Mouse (Mus musculus) ES-Bruce4 (cell line): ENCODE results near the gene Tnfrsf21. TPM values are rescaled to one million over a fixed set of nuclear protein-coding genes. Genes with fewer than 3 reads are reported as not detected.

Source experiments
- H3K27ac ChIP-seq: 2 replicates; pipeline ENCODE4 v1.5.1; 2012; ENCODE audit warnings: low read length, inconsistent platforms; ENCODE audit not compliant: insufficient read depth
- H3K27me3 ChIP-seq: 2 replicates; pipeline ENCODE4 v1.6.1; 2012; ENCODE audit warnings: mild to moderate bottlenecking, low read length, inconsistent platforms; ENCODE audit not compliant: control insufficient read depth, poor library complexity, insufficient read depth, severe bottlenecking
- H3K36me3 ChIP-seq: 2 replicates; pipeline ENCODE4 v1.6.1; 2012; ENCODE audit warnings: inconsistent platforms, mild to moderate bottlenecking, low read length, moderate library complexity; ENCODE audit not compliant: control insufficient read depth, poor library complexity, insufficient read depth, severe bottlenecking
- H3K4me1 ChIP-seq: one replicate; pipeline ENCODE4 v1.8.1; 2011; ENCODE audit warnings: low read length; ENCODE audit not compliant: control insufficient read depth, insufficient read depth
- H3K4me3 ChIP-seq: 2 replicates; pipeline ENCODE4 v1.5.1; 2011; ENCODE audit warnings: low read depth, mild to moderate bottlenecking, low read length
- H3K9ac ChIP-seq: 2 replicates; pipeline ENCODE4 v1.6.1; 2012; ENCODE audit warnings: low read depth, mild to moderate bottlenecking, inconsistent platforms; ENCODE audit not compliant: poor library complexity, severe bottlenecking
- H3K9me3 ChIP-seq: replicated peaks from 2 replicates; pipeline ENCODE4 v1.6.1; 2012; ENCODE audit warnings: mild to moderate bottlenecking, low read length, inconsistent platforms; ENCODE audit not compliant: control insufficient read depth, poor library complexity, insufficient read depth, severe bottlenecking
- CTCF ChIP-seq: IDR thresholded peaks from one replicate; pipeline ENCODE4 v1.8.1; 2011; ENCODE audit warnings: low read depth, low read length
- EP300 ChIP-seq: IDR thresholded peaks from 2 replicates; pipeline ENCODE4 v1.6.1; 2011; ENCODE audit warnings: low read depth, low read length; ENCODE audit not compliant: insufficient read depth
- POLR2A ChIP-seq: IDR thresholded peaks from one replicate; pipeline ENCODE4 v1.8.1; 2011; ENCODE audit warnings: low read length; ENCODE audit not compliant: insufficient read depth
- polyA plus RNA-seq: library from polyadenylated mRNA; stranded (reverse); fragments of >200 nt; gene quantifications from 2 replicates; pipeline ENCODE4 v1.2.4, GENCODE M21; 2011; ENCODE audit warnings: low read depth; ENCODE audit not compliant: missing spikeins, insufficient read depth, insufficient read length

Gene Tnfrsf21
- polyA plus RNA-seq, 1 experiment = 13.1 TPM

DNA sequence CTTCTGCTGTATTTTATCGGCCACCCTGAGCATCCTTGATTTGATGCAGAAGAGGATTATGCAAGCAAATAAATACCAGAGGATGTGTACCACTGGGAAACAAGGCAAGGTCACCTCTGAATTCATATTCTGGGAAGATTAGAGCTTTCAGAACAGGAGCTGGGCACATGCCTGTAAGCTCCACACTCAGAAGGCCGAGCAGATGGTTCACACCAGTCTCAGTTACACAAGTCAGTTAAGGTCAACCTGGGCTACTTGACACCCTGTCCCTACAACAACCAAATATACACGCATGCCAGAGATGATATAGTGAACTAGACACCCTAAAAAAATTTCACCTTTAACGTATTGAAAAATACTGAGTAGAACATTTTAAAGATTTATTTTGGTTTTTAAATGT, 116.8 kb downstream of the Tnfrsf21 start:
- no peak overlapping the region for H3K27ac ChIP-seq
- no peaks in the 10 kb centered on the region for H3K4me1 ChIP-seq
- H3K9ac ChIP-seq = no peak overlapping the region
- no peaks in the 10 kb centered on the region for H3K27me3 ChIP-seq
- TF ChIP-seq EP300 (no peak), CTCF (no peak), POLR2A (no peak)
- H3K4me3 ChIP-seq = no peak overlapping the region
- no peaks in the 10 kb centered on the region for H3K36me3 ChIP-seq
- H3K9me3 ChIP-seq = no peaks in the 10 kb centered on the region

DNA sequence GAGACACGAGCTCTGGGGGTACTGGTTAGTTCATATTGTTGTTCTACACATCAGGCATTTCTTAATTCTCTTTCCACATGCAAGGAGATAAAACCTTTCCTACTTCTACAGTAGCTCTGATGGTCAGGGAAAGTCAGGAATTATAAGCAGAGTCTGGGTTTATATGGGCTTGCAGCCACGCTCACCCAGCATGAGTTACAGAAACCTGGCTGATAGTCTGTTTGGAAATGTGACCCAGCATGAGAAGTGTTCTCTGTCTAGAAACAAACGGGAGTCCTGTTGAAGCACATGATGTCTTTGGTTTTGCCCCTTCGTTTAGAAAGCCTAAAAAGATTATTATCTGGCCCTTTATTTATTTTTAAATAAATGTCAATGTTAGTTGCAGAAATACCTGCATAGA, 118.6 kb downstream of the Tnfrsf21 start:
- H3K27me3 ChIP-seq = no peaks in the 10 kb centered on the region
- H3K9ac ChIP-seq = no peak overlapping the region
- TF ChIP-seq EP300 = no peak
- TF ChIP-seq CTCF = no peak
- no peak for TF ChIP-seq POLR2A

DNA sequence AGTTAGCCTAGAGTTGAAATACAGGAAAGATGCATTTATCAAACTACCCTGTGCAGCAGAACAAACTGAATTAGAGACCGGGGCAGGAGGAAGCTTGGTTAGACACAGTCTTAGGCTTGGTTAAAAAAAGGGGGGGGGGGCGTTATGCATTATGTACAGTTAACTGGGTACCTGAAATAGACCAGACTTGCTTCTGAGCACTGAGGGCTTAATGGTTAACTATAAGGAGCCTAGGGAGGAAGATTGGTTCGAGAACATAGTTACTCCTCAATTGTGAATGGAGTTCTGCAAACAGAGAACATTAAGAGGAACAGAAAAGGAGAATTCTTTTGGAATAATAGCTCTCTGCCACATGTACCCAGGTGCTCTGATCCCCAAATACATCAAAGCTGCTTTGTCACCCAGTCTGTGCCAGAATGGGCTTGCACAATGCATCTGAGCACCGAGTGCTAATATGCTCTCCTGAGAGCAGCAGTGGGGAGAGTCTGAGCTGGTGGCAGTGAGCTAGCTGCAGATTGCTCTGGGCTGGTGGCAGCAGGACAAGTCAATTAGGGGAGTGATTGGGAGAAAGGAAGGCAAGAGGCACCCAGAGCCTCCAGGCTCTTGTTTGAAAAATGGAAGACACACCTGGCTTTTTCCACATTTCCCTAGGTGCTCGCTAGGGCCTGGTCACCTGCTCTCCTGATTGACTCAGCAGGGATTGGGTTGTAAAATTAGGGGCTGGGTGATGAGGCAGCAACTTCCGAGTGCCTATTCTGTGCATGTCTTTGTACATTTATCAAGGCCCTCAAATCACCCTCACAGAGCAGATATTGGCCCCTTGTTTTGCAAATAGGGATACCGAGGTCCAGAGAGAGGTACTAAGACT, 119.3 kb downstream of the Tnfrsf21 start:
- Histone ChIP-seq H3K9ac (no peak overlapping the region), H3K27me3 (no peaks in the 10 kb centered on the region), H3K36me3 (no peaks in the 10 kb centered on the region), H3K4me3 (no peak overlapping the region), H3K4me1 (no peaks in the 10 kb centered on the region), H3K27ac (no peak overlapping the region), H3K9me3 (no peaks in the 10 kb centered on the region)
- no peak for TF ChIP-seq CTCF
- TF ChIP-seq POLR2A = no peak
- TF ChIP-seq EP300 = no peak

More for the DNA sequence above, 118.6 kb downstream of the Tnfrsf21 start:
- H3K36me3 ChIP-seq = no peaks in the 10 kb centered on the region
- no peak overlapping the region for H3K4me3 ChIP-seq
- H3K4me1 ChIP-seq = no peaks in the 10 kb centered on the region
- H3K9me3 ChIP-seq = no peaks in the 10 kb centered on the region
- H3K27ac ChIP-seq = no peak overlapping the region

DNA sequence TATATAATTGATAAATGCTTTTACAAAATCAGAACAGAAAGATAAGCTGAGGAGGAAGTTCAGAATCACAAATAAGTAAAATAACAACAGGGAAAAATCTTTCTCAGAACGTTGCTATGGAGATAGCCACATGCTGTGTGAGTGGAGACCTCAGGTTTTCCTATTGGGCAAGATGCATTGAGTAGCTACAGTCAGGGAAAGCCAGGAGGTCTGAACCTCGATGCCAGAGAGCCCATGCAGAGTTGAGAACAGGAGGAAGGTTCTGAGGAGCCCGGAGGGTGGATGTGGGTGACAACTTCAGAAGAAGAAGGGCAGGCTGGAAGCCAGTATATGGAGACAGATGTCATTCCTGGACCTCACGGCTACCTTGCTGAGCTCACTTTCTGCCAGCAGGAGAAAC, 120.4 kb downstream of the Tnfrsf21 start:
- TF ChIP-seq POLR2A (no peak), EP300 (no peak), CTCF (no peak)
- Histone ChIP-seq H3K9me3 (no peaks in the 10 kb centered on the region), H3K4me3 (no peak overlapping the region), H3K27ac (no peak overlapping the region), H3K4me1 (no peaks in the 10 kb centered on the region), H3K36me3 (no peaks in the 10 kb centered on the region), H3K27me3 (no peaks in the 10 kb centered on the region), H3K9ac (no peak overlapping the region)

DNA sequence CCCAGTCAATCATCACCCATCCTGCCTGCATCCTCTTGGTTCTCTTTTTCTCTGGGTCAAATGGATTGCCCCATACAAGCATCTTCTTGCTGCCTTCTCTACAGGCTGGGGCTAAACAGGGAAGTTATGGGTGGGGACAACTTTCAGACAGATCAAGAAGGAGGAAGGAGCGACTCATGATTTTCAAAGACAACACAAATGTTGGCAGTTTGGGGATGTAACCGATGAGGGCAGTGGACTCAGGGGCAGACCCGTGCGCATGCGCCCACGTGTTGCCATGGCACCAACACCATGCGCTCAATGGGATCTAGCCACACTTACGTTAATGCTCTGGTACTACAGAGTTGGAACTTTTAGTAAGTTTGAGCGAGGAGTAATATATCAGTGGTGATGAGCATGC, 121.5 kb downstream of the Tnfrsf21 start:
- no peak overlapping the region for H3K9ac ChIP-seq
- H3K4me1 ChIP-seq = no peaks in the 10 kb centered on the region
- TF ChIP-seq CTCF (no peak), EP300 (no peak), POLR2A (no peak)
- H3K9me3 ChIP-seq = no peaks in the 10 kb centered on the region
- H3K27ac ChIP-seq = no peak overlapping the region
- H3K4me3 ChIP-seq = no peak overlapping the region
- H3K36me3 ChIP-seq = no peaks in the 10 kb centered on the region
- no peaks in the 10 kb centered on the region for H3K27me3 ChIP-seq

DNA sequence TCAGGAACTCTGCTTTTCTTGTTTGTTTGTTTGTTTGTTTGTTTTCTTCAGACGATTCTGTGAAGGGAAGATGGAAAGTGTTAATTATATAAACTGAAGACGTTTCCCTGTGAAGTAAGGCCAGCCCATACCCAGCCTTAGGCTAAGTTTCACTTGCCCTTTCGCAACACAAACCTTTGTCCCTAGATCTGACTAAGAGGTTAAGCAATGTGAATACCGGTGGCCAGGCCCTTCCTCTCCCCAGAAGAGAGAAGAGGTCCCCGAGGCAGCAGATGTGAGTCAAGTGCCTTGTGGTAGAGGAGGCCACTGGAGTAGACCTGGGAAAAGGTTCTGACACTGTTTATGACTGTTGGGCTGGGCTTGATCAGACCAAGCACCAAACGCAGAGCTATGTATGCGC, 122.0 kb downstream of the Tnfrsf21 start:
- Histone ChIP-seq H3K4me1 (no peaks in the 10 kb centered on the region), H3K9ac (no peak overlapping the region), H3K36me3 (no peaks in the 10 kb centered on the region), H3K9me3 (no peaks in the 10 kb centered on the region), H3K27me3 (no peaks in the 10 kb centered on the region), H3K27ac (no peak overlapping the region), H3K4me3 (no peak overlapping the region)
- TF ChIP-seq CTCF = no peak
- TF ChIP-seq EP300 = no peak
- no peak for TF ChIP-seq POLR2A

Other genes with a start within 250 kb of the Tnfrsf21 start
- gene Cd2ap, start 139.9 kb upstream of the Tnfrsf21 start, polyA plus RNA-seq = 151 and 158 TPM in 2 replicates